Mouse (Mus musculus): ENCODE results near the gene Cnga3.
A peak's percentile ranks its signal among the peaks of the same experiment; 100 is the strongest.

Cnga3 gene

GRCm38 (mm10) chr1:37214144-37214543, at the start of gene Cnga3:
Gene Cnga3 (plus strand): TSS chr1:37214434.
- DNase-seq: no peak

GRCm38 (mm10) chr1:37166066-37166465, 48.2 kb upstream of the Cnga3 start:
- no peak for DNase-seq

GRCm38 (mm10) chr1:37167918-37168317, 46.3 kb upstream of the Cnga3 start:
- DNase-seq: no peak

GRCm38 (mm10) chr1:37177874-37178273, 36.4 kb upstream of the Cnga3 start:
- no peak for DNase-seq

- no peak for DNase-seq
These were observed 34.4 kb upstream of the Cnga3 start for GRCm38 (mm10) chr1:37179852-37180251.

GRCm38 (mm10) chr1:37187050-37187449, 27.2 kb upstream of the Cnga3 start:
- no peak for DNase-seq

GRCm38 (mm10) chr1:37194607-37195006, 19.6 kb upstream of the Cnga3 start:
- no peak for DNase-seq

GRCm38 (mm10) chr1:37201406-37201805, 12.8 kb upstream of the Cnga3 start:
- no peak for DNase-seq

- no peak for DNase-seq
These were observed 6.5 kb upstream of the Cnga3 start for GRCm38 (mm10) chr1:37207743-37208142.

GRCm38 (mm10) chr1:37212375-37212774, 1.9 kb upstream of the Cnga3 start:
- no peak for DNase-seq

GRCm38 (mm10) chr1:37218386-37218785, 4.2 kb downstream of the Cnga3 start:
- DNase-seq: no peak

- DNase-seq: no peak
These were observed 5.4 kb downstream of the Cnga3 start for GRCm38 (mm10) chr1:37219593-37219992.

GRCm38 (mm10) chr1:37220134-37220907, 6.1 kb downstream of the Cnga3 start:
- peak; percentile 3 for DNase-seq

- DNase-seq: no peak
These were observed 7.8 kb downstream of the Cnga3 start for GRCm38 (mm10) chr1:37222002-37222401.

- no peak for DNase-seq
These were observed 16.2 kb downstream of the Cnga3 start for GRCm38 (mm10) chr1:37230404-37230803.

- no peak for DNase-seq
These were observed 17.1 kb downstream of the Cnga3 start for GRCm38 (mm10) chr1:37231295-37231701.

GRCm38 (mm10) chr1:37239045-37239635, 24.9 kb downstream of the Cnga3 start:
- DNase-seq: no peak

- no peak for DNase-seq
These were observed 28.0 kb downstream of the Cnga3 start for GRCm38 (mm10) chr1:37242253-37242652.

GRCm38 (mm10) chr1:37246476-37246875, 32.2 kb downstream of the Cnga3 start:
- DNase-seq: no peak

GRCm38 (mm10) chr1:37248406-37248805, 34.2 kb downstream of the Cnga3 start:
- no peak for DNase-seq

GRCm38 (mm10) chr1:37250643-37251310, 36.5 kb downstream of the Cnga3 start:
- DNase-seq: peak; percentile 85

GRCm38 (mm10) chr1:37258443-37258842, 44.2 kb downstream of the Cnga3 start:
- no peak for DNase-seq

GRCm38 (mm10) chr1:37272464-37272863, 58.2 kb downstream of the Cnga3 start:
- DNase-seq: peak; percentile 67

- DNase-seq: no peak
These were observed 72.3 kb downstream of the Cnga3 start for GRCm38 (mm10) chr1:37286556-37286955.

All from cerebellum, adult 8-10 months (tissue).